Comparison of ENCODE assay signal across 8 mouse cellular contexts in genomic region chr6:47649961-47650360, GRCm38 (mm10). TPM values are rescaled to one million over a fixed set of nuclear protein-coding genes. Genes with fewer than 3 reads are reported as not detected.
DNase-seq lines count a peak whose midpoint lies in the region; ATAC-seq and TF ChIP-seq lines count a peak whose summit lies in the region.

No protein-coding gene starts in this region.

- H3K36me3 ChIP-seq in hindbrain, postnatal 0 days (ENCODE audit: insufficient read depth, low read length): no peaks in the 10 kb centered on the region
- no peaks in the 10 kb centered on the region for H3K36me3 ChIP-seq in hindbrain, embryonic 16.5 days (ENCODE audit: control insufficient read depth, insufficient read depth, low read length)
- no peaks in the 10 kb centered on the region for H3K36me3 ChIP-seq in thymus, adult 2 months (ENCODE audit: control insufficient read depth, insufficient read depth, low read length)

- H3K27me3 ChIP-seq in hindbrain, postnatal 0 days (ENCODE audit: insufficient read depth, low read length): no peaks in the 10 kb centered on the region
- no peaks in the 10 kb centered on the region for H3K27me3 ChIP-seq in hindbrain, embryonic 16.5 days (replicated peaks; ENCODE audit: control insufficient read depth, insufficient read depth, low read length)
- H3K27me3 ChIP-seq in thymus, adult 2 months (ENCODE audit: control insufficient read depth, insufficient read depth, low read length): no peaks in the 10 kb centered on the region

- no peak for DNase-seq in hindbrain, postnatal 0 days (ENCODE audit: low spot score)
- peak; percentile 7 for DNase-seq in thymus, adult 2 months
- DNase-seq in thymus, postnatal 36 days: no peak
- peak; percentile 31 for DNase-seq in cerebellum, adult 8-10 months
- peak; percentile 6 to 14 for DNase-seq in layer of hippocampus, postnatal 25 days (ENCODE audit: extremely low spot score in 1 of 2, low spot score in 1 of 2)
- no peak for DNase-seq in ovary, postnatal 14 days (ENCODE audit: low spot score)
- no peak for DNase-seq in embryo, embryonic 10 days (ENCODE audit: low spot score)

- no peak for TF ChIP-seq CTCF in hindbrain, postnatal 0 days (IDR thresholded peaks at IDR 0.05; ENCODE audit: low read depth)
- no peak for TF ChIP-seq CTCF in thymus, adult 2 months (IDR thresholded peaks at IDR 0.05; ENCODE audit: borderline replicate concordance, control insufficient read depth, extremely low read depth, insufficient read depth, low read length, poor library complexity)

- TF ChIP-seq POLR2A in thymus, adult 2 months (IDR thresholded peaks at IDR 0.05; ENCODE audit: control insufficient read depth, extremely low read depth, insufficient read depth, low read length, poor library complexity): no peak

- no peak overlapping the region for H3K4me2 ChIP-seq in hindbrain, postnatal 0 days (ENCODE audit: low read depth, low read length)
- H3K4me2 ChIP-seq in hindbrain, embryonic 16.5 days (ENCODE audit: low read length): no peak overlapping the region

- no peaks in the 10 kb centered on the region for H3K9me3 ChIP-seq in hindbrain, postnatal 0 days (ENCODE audit: low read length)
- no peaks in the 10 kb centered on the region for H3K9me3 ChIP-seq in hindbrain, embryonic 16.5 days (ENCODE audit: control insufficient read depth, low read length)

- H3K9ac ChIP-seq in hindbrain, postnatal 0 days (replicated peaks; ENCODE audit: low read length): no peak overlapping the region
- H3K9ac ChIP-seq in hindbrain, embryonic 16.5 days (ENCODE audit: low read depth, low read length): no peak overlapping the region

- H3K4me3 ChIP-seq in hindbrain, postnatal 0 days (ENCODE audit: low read length): no peak overlapping the region
- H3K4me3 ChIP-seq in hindbrain, embryonic 16.5 days (ENCODE audit: low read length): no peak overlapping the region
- H3K4me3 ChIP-seq in thymus, adult 2 months (ENCODE audit: control insufficient read depth, insufficient read depth, low read length): no peak overlapping the region

- 90% methylated on average over 6 of the region's 6 CpGs for WGBS in hindbrain, postnatal 0 days
- WGBS in hindbrain, embryonic 16.5 days: 87% methylated on average over 6 of the region's 6 CpGs
- WGBS in thymus, adult 2 months: 90% methylated on average over 6 of the region's 6 CpGs

- 0 out of 2 replicates have a peak, but pooled peaks have one; percentile 6 for ATAC-seq in hindbrain, postnatal 0 days
- no peak for ATAC-seq in hindbrain, embryonic 16.5 days

- no peak overlapping the region for H3K27ac ChIP-seq in hindbrain, postnatal 0 days
- H3K27ac ChIP-seq in hindbrain, embryonic 16.5 days (ENCODE audit: low read depth, low read length): no peak overlapping the region
- no peak overlapping the region for H3K27ac ChIP-seq in thymus, adult 2 months (ENCODE audit: control insufficient read depth, insufficient read depth, low read length)

- no peaks in the 10 kb centered on the region for H3K4me1 ChIP-seq in hindbrain, postnatal 0 days (ENCODE audit: insufficient read depth, low read length)
- H3K4me1 ChIP-seq in hindbrain, embryonic 16.5 days (ENCODE audit: control insufficient read depth, insufficient read depth, low read depth, low read length): no peaks in the 10 kb centered on the region
- H3K4me1 ChIP-seq in thymus, adult 2 months (replicated peaks; ENCODE audit: control insufficient read depth, insufficient read depth, low read length): no peaks in the 10 kb centered on the region

RNA-seq across cellular contexts. Expression of gene Ezh2, which starts 54.8 kb away (rescaled TPM):
- 23.1 and 25.8 TPM in 2 replicates for total RNA-seq in hindbrain, postnatal 0 days (2014; rRNA removed)
- 32.0 and 37.1 TPM in 2 replicates for polyA plus RNA-seq in hindbrain, postnatal 0 days (2015; fragmentation: Nextera tagmentation; extraction: Ambion mirVana)
- polyA plus RNA-seq in hindbrain, embryonic 16.5 days (2015; fragmentation: Nextera tagmentation; extraction: Ambion mirVana): 45.9 and 46.5 TPM in 2 replicates
- 56.3 and 70.2 TPM in 2 replicates for polyA plus RNA-seq in thymus, adult 2 months (2012; rRNA removed)
- 10 to 100 TPM; 16.5 to 17.1 TPM for total RNA-seq in layer of hippocampus, postnatal 25 days (2021)

Comparison
In these comparisons a context has a peak if more than half of its experiments do, and no peak if none do; other contexts are left out.
1. DNase-seq: peak in thymus, adult 2 months (single experiment), cerebellum, adult 8-10 months (single experiment) and layer of hippocampus, postnatal 25 days (2 of 2); none in hindbrain, postnatal 0 days (single experiment), thymus, postnatal 36 days (0 of 2), ovary, postnatal 14 days (single experiment) and embryo, embryonic 10 days (single experiment).